Mouse (Mus musculus): ENCODE results near the gene Arhgef11. TPM values are rescaled to one million over a fixed set of nuclear protein-coding genes. Genes with fewer than 3 reads are reported as not detected.
A peak's percentile ranks its signal among the peaks of the same experiment; 100 is the strongest.
"Not testable (repeated sequence)": the region's sequence is repeated elsewhere in the genome, so short reads cannot be mapped to it uniquely, and the experiment has no call there.

The Arhgef11 gene
- 12.7 and 32.4 TPM in 2 replicates for polyA plus RNA-seq (2012; rRNA removed)

GRCm38 (mm10) chr3:87616957-87617810, at the start of gene Arhgef11:
TSS of gene Arhgef11 (plus strand) at chr3:87617559.
- TF ChIP-seq CTCF (IDR thresholded peaks at IDR 0.05; ENCODE audit: extremely low read depth, insufficient read length, insufficient replicate concordance, low read depth, low read length) (no peak), POLR2A (IDR thresholded peaks at IDR 0.05; ENCODE audit: low read depth, low read length) (peak; percentile 61)
- H3K27me3 ChIP-seq (ENCODE audit: control insufficient read depth, insufficient read depth, low read length), result no peaks in the 10 kb centered on the region
- peaks cover 13% of the 10 kb centered on the region for H3K4me1 ChIP-seq (ENCODE audit: control insufficient read depth, insufficient read depth, insufficient read length, low read length)
- WGBS, result 1% methylated on average over 68 of the region's 101 CpGs
- H3K4me3 ChIP-seq (ENCODE audit: low read depth, low read length), result peak within 1 kb of the TSS; percentile 95
- no peaks in the 10 kb centered on the region for H3K36me3 ChIP-seq (ENCODE audit: control insufficient read depth, insufficient read depth, low read length)
- H3K27ac ChIP-seq (ENCODE audit: insufficient read depth, low read depth, low read length), result peak within 1 kb of the TSS; percentile 80

- H3K4me1 ChIP-seq (ENCODE audit: control insufficient read depth, insufficient read depth, insufficient read length, low read length), result peaks cover 5% of the 10 kb centered on the region; the same call in 1 of the 2 replicates
- no peak for TF ChIP-seq POLR2A (IDR thresholded peaks at IDR 0.05; ENCODE audit: low read depth, low read length)
- TF ChIP-seq CTCF (IDR thresholded peaks at IDR 0.05; ENCODE audit: extremely low read depth, insufficient read length, insufficient replicate concordance, low read depth, low read length), result no peak
- H3K4me3 ChIP-seq (ENCODE audit: low read depth, low read length), result no peak overlapping the region
- no peaks in the 10 kb centered on the region for H3K27me3 ChIP-seq (ENCODE audit: control insufficient read depth, insufficient read depth, low read length)
- H3K27ac ChIP-seq (ENCODE audit: insufficient read depth, low read depth, low read length), result no peak overlapping the region
- no peaks in the 10 kb centered on the region for H3K36me3 ChIP-seq (ENCODE audit: control insufficient read depth, insufficient read depth, low read length)
- 97% methylated on average over 5 of the region's 5 CpGs for WGBS
Measured at GRCm38 (mm10) chr3:87568681-87569080, 48.7 kb upstream of the Arhgef11 start.

DNA sequence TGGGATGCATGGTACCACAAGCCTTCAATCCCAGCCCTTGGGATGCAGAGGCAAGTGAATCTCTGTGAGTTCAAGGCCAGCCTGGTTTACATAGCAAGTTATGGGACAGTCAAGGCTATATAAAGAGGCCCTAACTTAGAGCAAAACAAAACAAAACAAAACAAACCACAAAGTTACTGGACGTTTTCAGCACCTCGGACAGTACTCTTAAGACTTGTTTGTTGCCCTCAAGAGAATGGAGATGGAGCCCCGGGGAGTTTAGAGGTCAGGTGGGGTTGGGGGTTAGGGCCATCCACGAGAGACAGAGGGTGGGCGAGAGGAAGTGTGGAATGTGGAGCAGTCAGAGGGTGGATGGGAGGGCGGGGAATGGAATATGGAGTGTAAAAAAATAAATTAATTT, 41.6 kb upstream of the Arhgef11 start:
- Histone ChIP-seq H3K4me3 (ENCODE audit: low read depth, low read length) (no peak overlapping the region), H3K27me3 (ENCODE audit: control insufficient read depth, insufficient read depth, low read length) (no peaks in the 10 kb centered on the region), H3K27ac (ENCODE audit: insufficient read depth, low read depth, low read length) (no peak overlapping the region), H3K36me3 (ENCODE audit: control insufficient read depth, insufficient read depth, low read length) (no peaks in the 10 kb centered on the region), H3K4me1 (ENCODE audit: control insufficient read depth, insufficient read depth, insufficient read length, low read length) (no peaks in the 10 kb centered on the region)
- no peak for TF ChIP-seq POLR2A (IDR thresholded peaks at IDR 0.05; ENCODE audit: low read depth, low read length)
- no peak for TF ChIP-seq CTCF (IDR thresholded peaks at IDR 0.05; ENCODE audit: extremely low read depth, insufficient read length, insufficient replicate concordance, low read depth, low read length)
- WGBS, result 28% methylated on average over 6 of the region's 6 CpGs

- 92% methylated on average over 4 of the region's 4 CpGs for WGBS
- H3K4me1 ChIP-seq (ENCODE audit: control insufficient read depth, insufficient read depth, insufficient read length, low read length), result no peaks in the 10 kb centered on the region
- no peaks in the 10 kb centered on the region for H3K27me3 ChIP-seq (ENCODE audit: control insufficient read depth, insufficient read depth, low read length)
- no peaks in the 10 kb centered on the region for H3K36me3 ChIP-seq (ENCODE audit: control insufficient read depth, insufficient read depth, low read length)
- TF ChIP-seq CTCF (IDR thresholded peaks at IDR 0.05; ENCODE audit: extremely low read depth, insufficient read length, insufficient replicate concordance, low read depth, low read length) (no peak), POLR2A (IDR thresholded peaks at IDR 0.05; ENCODE audit: low read depth, low read length) (no peak)
- H3K27ac ChIP-seq (ENCODE audit: insufficient read depth, low read depth, low read length), result no peak overlapping the region
- no peak overlapping the region for H3K4me3 ChIP-seq (ENCODE audit: low read depth, low read length)
Measured at GRCm38 (mm10) chr3:87582259-87582658, 35.1 kb upstream of the Arhgef11 start.

DNA sequence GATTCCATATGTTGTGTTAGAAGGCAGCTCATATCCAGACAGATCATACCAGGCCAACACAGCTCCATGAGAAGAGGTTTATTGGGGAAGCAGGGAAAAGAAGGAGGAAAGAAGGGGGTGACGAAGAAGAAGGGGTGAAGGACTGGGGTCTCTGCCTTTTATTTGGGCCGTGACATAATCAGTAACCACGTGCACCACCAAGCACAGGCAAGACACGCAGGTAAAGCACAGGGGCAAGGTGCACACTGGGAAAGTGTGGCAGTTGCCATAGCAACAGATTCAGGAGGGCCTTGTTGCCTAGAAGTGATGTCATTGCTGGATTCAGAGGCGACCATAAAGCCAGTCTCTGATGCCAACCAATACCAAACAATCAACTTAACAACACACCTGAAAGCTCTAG, 23.6 kb upstream of the Arhgef11 start:
- WGBS, result 53% methylated on average over 5 of the region's 5 CpGs
- H3K4me1 ChIP-seq (ENCODE audit: control insufficient read depth, insufficient read depth, insufficient read length, low read length), result no peaks in the 10 kb centered on the region
- no peaks in the 10 kb centered on the region for H3K36me3 ChIP-seq (ENCODE audit: control insufficient read depth, insufficient read depth, low read length)
- no peak overlapping the region for H3K27ac ChIP-seq (ENCODE audit: insufficient read depth, low read depth, low read length)
- H3K27me3 ChIP-seq (ENCODE audit: control insufficient read depth, insufficient read depth, low read length), result no peaks in the 10 kb centered on the region; the same call in 1 of the 2 replicates
- no peak for TF ChIP-seq POLR2A (IDR thresholded peaks at IDR 0.05; ENCODE audit: low read depth, low read length)
- TF ChIP-seq CTCF (IDR thresholded peaks at IDR 0.05; ENCODE audit: extremely low read depth, insufficient read length, insufficient replicate concordance, low read depth, low read length), result no peak
- H3K4me3 ChIP-seq (ENCODE audit: low read depth, low read length), result no peak overlapping the region

DNA sequence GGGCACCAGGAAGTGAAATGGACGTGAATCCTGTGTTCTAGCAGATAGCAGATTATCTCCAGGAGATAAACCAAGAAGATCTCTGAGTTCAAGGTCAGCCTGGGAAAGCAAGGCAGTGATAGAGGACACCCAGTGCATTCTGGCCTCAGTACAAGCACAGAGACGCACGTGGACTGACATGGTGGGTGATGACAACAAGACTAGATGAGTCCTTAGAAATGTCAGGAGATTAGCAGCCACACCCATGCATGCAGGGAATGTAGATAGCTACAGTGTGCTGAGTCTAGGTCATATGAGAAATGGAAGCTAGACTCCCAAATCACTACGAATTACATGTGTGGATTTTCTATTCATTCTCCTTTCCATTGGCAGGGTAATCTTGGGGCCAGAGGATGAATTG, 22.0 kb upstream of the Arhgef11 start:
- not testable (repeated sequence) for H3K27ac ChIP-seq (ENCODE audit: insufficient read depth, low read depth, low read length); H3K4me1 ChIP-seq (ENCODE audit: control insufficient read depth, insufficient read depth, insufficient read length, low read length); H3K4me3 ChIP-seq (ENCODE audit: low read depth, low read length); H3K36me3 ChIP-seq (ENCODE audit: control insufficient read depth, insufficient read depth, low read length); H3K27me3 ChIP-seq (ENCODE audit: control insufficient read depth, insufficient read depth, low read length)
- 62% methylated on average over 4 of the region's 4 CpGs for WGBS

DNA sequence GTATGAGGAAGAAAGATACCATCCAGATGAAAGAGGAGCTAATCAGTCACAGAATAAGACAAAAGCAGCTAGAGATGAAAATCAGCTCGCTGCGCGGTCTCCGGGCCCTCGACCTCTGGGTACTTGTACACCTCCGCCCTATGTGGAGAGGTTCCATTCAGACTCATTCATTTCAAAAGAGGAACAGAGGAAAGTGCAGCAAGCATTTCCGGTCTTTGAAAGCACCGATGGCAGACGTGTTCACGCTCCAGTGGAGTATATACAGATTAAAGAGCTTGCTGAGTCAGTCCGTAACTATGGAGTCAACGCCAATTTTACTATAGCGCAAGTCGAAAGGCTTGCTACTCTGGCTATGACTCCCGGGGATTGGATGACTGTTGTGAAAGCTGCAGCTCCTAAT, 16.3 kb upstream of the Arhgef11 start:
- not testable (repeated sequence) for H3K27me3 ChIP-seq (ENCODE audit: control insufficient read depth, insufficient read depth, low read length); H3K4me3 ChIP-seq (ENCODE audit: low read depth, low read length); H3K36me3 ChIP-seq (ENCODE audit: control insufficient read depth, insufficient read depth, low read length); H3K4me1 ChIP-seq (ENCODE audit: control insufficient read depth, insufficient read depth, insufficient read length, low read length); H3K27ac ChIP-seq (ENCODE audit: insufficient read depth, low read depth, low read length)
- 94% methylated on average over 15 of the region's 15 CpGs for WGBS
